Comparison of ENCODE assay signal across 11 mouse cellular contexts in the genomic region with DNA sequence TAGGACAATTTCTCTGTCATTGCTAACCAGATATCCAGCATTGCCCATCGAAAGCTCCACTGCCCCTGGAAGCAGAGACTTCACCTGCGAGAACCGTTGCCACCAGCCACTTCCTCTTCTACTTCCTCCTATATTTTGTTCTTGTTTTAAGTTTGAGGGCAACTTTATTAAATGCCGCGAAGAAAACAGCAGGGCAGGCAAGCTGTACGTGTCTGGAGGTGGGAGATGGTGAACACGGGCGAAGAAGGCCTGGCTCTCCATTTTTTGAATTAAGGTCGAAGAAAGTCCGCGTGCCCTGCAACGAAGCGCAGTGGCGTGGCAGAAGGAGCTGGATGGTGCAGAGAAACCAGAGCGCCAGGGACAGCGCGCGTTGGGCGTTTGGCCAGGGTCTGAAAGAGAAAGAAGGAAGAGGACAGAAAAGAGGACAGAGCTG. TPM values are rescaled to one million over a fixed set of nuclear protein-coding genes. Genes with fewer than 3 reads are reported as not detected.
A peak's percentile ranks its signal among the peaks of the same experiment; 100 is the strongest.
DNase-seq lines count a peak whose midpoint lies in the region; ATAC-seq and TF ChIP-seq lines count a peak whose summit lies in the region.
"Had no signal": no experiment of that assay in that cellular context is flagged by ENCODE, and none has a peak within 500 bp of the region (broad histone marks: within the 10 kb centered on the region; RNA-seq: fewer than 3 reads in every experiment).

No protein-coding gene starts in this region.

- no peak for ATAC-seq in heart, postnatal 0 days (ENCODE audit: insufficient read depth, low read depth)
- ATAC-seq in hindbrain, embryonic 14.5 days (ENCODE audit: low FRiP score), result no peak

- H3K4me1 ChIP-seq in heart, postnatal 0 days (ENCODE audit: control insufficient read depth, insufficient read depth), result no peaks in the 10 kb centered on the region
- H3K4me1 ChIP-seq in CH12.LX (ENCODE audit: control insufficient read depth in 1 of 2, insufficient read depth in 2 of 2), result peaks cover 31 to 64% of the 10 kb centered on the region in 2 experiments
- H3K4me1 ChIP-seq in spleen, adult 2 months (ENCODE audit: control insufficient read depth, insufficient read depth, insufficient read length), result peaks cover 20% of the 10 kb centered on the region; the same call in 1 of the 2 replicates
- 0 out of 2 replicates have a peak, but pooled peaks cover 5% of the 10 kb centered on the region for H3K4me1 ChIP-seq in hindbrain, embryonic 14.5 days (replicated peaks; ENCODE audit: control insufficient read depth, insufficient read depth, low read length)
- H3K4me1 ChIP-seq: hindbrain, embryonic 15.5 days had no signal

- intact Hi-C loops in heart, postnatal 14 days (cut with DNase I), result no loop called here

- no peaks in the 10 kb centered on the region for H3K9me3 ChIP-seq in heart, postnatal 0 days (replicated peaks; ENCODE audit: control insufficient read depth, low read length)
- peaks cover 3% of the 10 kb centered on the region for H3K9me3 ChIP-seq in CH12.LX (replicated peaks; ENCODE audit: low read length)
- no peaks in the 10 kb centered on the region for H3K9me3 ChIP-seq in hindbrain, embryonic 14.5 days (ENCODE audit: control insufficient read depth, low read length)
- H3K9me3 ChIP-seq: hindbrain, embryonic 15.5 days had no signal

- no peak for TF ChIP-seq EP300 in heart, postnatal 0 days (IDR thresholded peaks at IDR 0.05; ENCODE audit: low read depth)
- TF ChIP-seq EP300 in CH12.LX (IDR thresholded peaks at IDR 0.05; ENCODE audit: low read length), result peak; percentile 53; the same call in 1 of the 2 replicates

- no peaks in the 10 kb centered on the region for H3K36me3 ChIP-seq in heart, postnatal 0 days (replicated peaks; ENCODE audit: control insufficient read depth, insufficient read depth, low read length)
- no peaks in the 10 kb centered on the region for H3K36me3 ChIP-seq in CH12.LX (replicated peaks in 1 of 2; ENCODE audit: control insufficient read depth in 1 of 2, insufficient read depth in 1 of 2, low read length in 1 of 2)
- no peaks in the 10 kb centered on the region for H3K36me3 ChIP-seq in spleen, adult 2 months (ENCODE audit: control insufficient read depth, insufficient read depth, low read length)
- H3K36me3 ChIP-seq in hindbrain, embryonic 14.5 days (replicated peaks; ENCODE audit: control insufficient read depth, insufficient read depth), result no peaks in the 10 kb centered on the region
- H3K36me3 ChIP-seq: hindbrain, embryonic 15.5 days had no signal

- H3K4me2 ChIP-seq in heart, postnatal 0 days (ENCODE audit: low read depth, low read length), result peak overlapping the region; percentile 20; the same call in 1 of the 2 replicates
- H3K4me2 ChIP-seq in CH12.LX (ENCODE audit: insufficient read depth, low read depth, poor library complexity, severe bottlenecking), result peak overlapping the region; percentile 82
- no peak overlapping the region for H3K4me2 ChIP-seq in hindbrain, embryonic 14.5 days (replicated peaks)
- H3K4me2 ChIP-seq: hindbrain, embryonic 15.5 days had no signal

- TF ChIP-seq RAD21 in CH12.LX (IDR thresholded peaks at IDR 0.05; ENCODE audit: low read depth, low read length), result no peak

- WGBS in heart, postnatal 0 days, result 77% methylated on average over 19 of the region's 19 CpGs
- WGBS in spleen, adult 2 months, result 8% methylated on average over 19 of the region's 19 CpGs
- WGBS in hindbrain, embryonic 14.5 days, result 89% methylated on average over 19 of the region's 19 CpGs

- dilution Hi-C loops in CH12.LX (cut with MboI; ENCODE audit: extremely low pct_ligation_motif_present, extremely low pct_unique_long_range_greater_than_20kb, low sequenced_read_pairs), result no loop called here

- peak overlapping the region; percentile 9; the same call in 1 of the 2 replicates for H3K27ac ChIP-seq in heart, postnatal 0 days (ENCODE audit: low read depth)
- H3K27ac ChIP-seq in CH12.LX (ENCODE audit: insufficient read depth, low read depth), result peak overlapping the region; percentile 95
- peak overlapping the region; percentile 91 for H3K27ac ChIP-seq in spleen, adult 2 months (ENCODE audit: insufficient read depth, low read length)
- no peak overlapping the region for H3K27ac ChIP-seq in hindbrain, embryonic 14.5 days
- H3K27ac ChIP-seq: hindbrain, embryonic 15.5 days had no signal

- DNase-seq in heart, postnatal 0 days (ENCODE audit: low spot score), result no peak
- DNase-seq in heart, postnatal 14 days, result no peak
- no peak for DNase-seq in CH12.LX (ENCODE audit: extremely low read depth)
- DNase-seq in induced T-regulatory cell, adult 2 months (ENCODE audit: low read depth), result peak; percentile 68
- DNase-seq in spleen, adult 2 months (ENCODE audit: low read depth in 1 of 2, low spot score in 2 of 2), result peak; percentile 25 to 49
- DNase-seq in cerebellum, adult 9-11 months, result no peak
- DNase-seq in hindbrain, embryonic 14.5 days (ENCODE audit: low spot score), result no peak
- no peak for DNase-seq in kidney, adult 18-20 months
- DNase-seq: adrenal gland, postnatal 25 days; gastrocnemius, postnatal 14 days had no signal

- H3K9ac ChIP-seq in heart, postnatal 0 days (replicated peaks; ENCODE audit: low read depth, low read length), result no peak overlapping the region
- H3K9ac ChIP-seq in CH12.LX (ENCODE audit: insufficient read depth, low read depth), result peak overlapping the region; percentile 14
- no peak overlapping the region for H3K9ac ChIP-seq in hindbrain, embryonic 14.5 days
- H3K9ac ChIP-seq: hindbrain, embryonic 15.5 days had no signal

- no peaks in the 10 kb centered on the region for H3K27me3 ChIP-seq in heart, postnatal 0 days (ENCODE audit: control insufficient read depth, insufficient read depth, low read length)
- H3K27me3 ChIP-seq in CH12.LX (replicated peaks), result no peaks in the 10 kb centered on the region
- H3K27me3 ChIP-seq in spleen, adult 2 months (ENCODE audit: control insufficient read depth, insufficient read depth, low read length), result no peaks in the 10 kb centered on the region
- H3K27me3 ChIP-seq in hindbrain, embryonic 14.5 days (ENCODE audit: control insufficient read depth, insufficient read depth, low read length), result no peaks in the 10 kb centered on the region
- H3K27me3 ChIP-seq: hindbrain, embryonic 15.5 days had no signal

- no peak for TF ChIP-seq POLR2A in CH12.LX (IDR thresholded peaks at IDR 0.05; ENCODE audit: low read depth, low read length)
- TF ChIP-seq POLR2A in spleen, adult 2 months (IDR thresholded peaks at IDR 0.05; ENCODE audit: low read depth, low read length), result peak; percentile 11; the same call in 1 of the 2 replicates

- TF ChIP-seq CTCF in heart, postnatal 0 days (IDR thresholded peaks at IDR 0.05; ENCODE audit: low read depth), result no peak
- TF ChIP-seq CTCF in CH12.LX (conservative IDR thresholded peaks at IDR 0.05 in 1 of 2, IDR thresholded peaks at IDR 0.05 in 1 of 2; ENCODE audit: low read depth in 2 of 2, low read length in 2 of 2), result no peak
- TF ChIP-seq CTCF in spleen, adult 2 months (IDR thresholded peaks at IDR 0.05; ENCODE audit: extremely low read depth, insufficient read depth, insufficient read length, insufficient replicate concordance), result no peak

- H3K79me2 ChIP-seq in CH12.LX (replicated peaks; ENCODE audit: control insufficient read depth, extremely low read depth, insufficient read depth, poor library complexity, severe bottlenecking), result no peaks in the 10 kb centered on the region

- in situ Hi-C loops in CH12.LX (cut with MboI; ENCODE audit: low pct_ligation_motif_present, low pct_unique_long_range_greater_than_20kb, low sequenced_read_pairs), result no loop called here

- H3K4me3 ChIP-seq in heart, postnatal 0 days (ENCODE audit: low read depth, low read length), result no peak overlapping the region
- H3K4me3 ChIP-seq in CH12.LX (replicated peaks in 1 of 3; ENCODE audit: low read depth in 2 of 3, low read length in 2 of 3, poor library complexity in 1 of 3), result peak overlapping the region in 1 of 3 experiments; percentile 23
- peak overlapping the region; percentile 59 for H3K4me3 ChIP-seq in spleen, adult 2 months (ENCODE audit: extremely low read depth, insufficient read depth, insufficient read length)
- H3K4me3 ChIP-seq in hindbrain, embryonic 14.5 days (replicated peaks; ENCODE audit: low read length), result no peak overlapping the region
- H3K4me3 ChIP-seq: hindbrain, embryonic 15.5 days had no signal

RNA-seq across cellular contexts. Expression of gene Eloa, which starts 6.6 kb away (rescaled TPM):
- total RNA-seq in heart, postnatal 0 days (2014; rRNA removed; ENCODE audit: low replicate concordance), result 24.8 and 28.2 TPM in 2 replicates
- 20.5 and 21.0 TPM in 2 replicates for polyA plus RNA-seq in heart, postnatal 0 days (2015; fragmentation: Nextera tagmentation; extraction: Ambion mirVana)
- total RNA-seq in heart, postnatal 14 days (2021), result 10 to 100 TPM; 29.9 to 31.2 TPM
- total RNA-seq in CH12.LX (2012; rRNA removed) (45.8 and 52.2 TPM in 2 replicates), CH12.LX (2014; rRNA removed) (64.9 and 66.0 TPM in 2 replicates)
- polyA plus RNA-seq in CH12.LX (2012; ENCODE audit: insufficient read length, low read depth), result 61.6 and 66.2 TPM in 2 replicates
- 6.6 and 8.6 TPM in 2 replicates for polyA plus RNA-seq in spleen, adult 2 months (2012; rRNA removed)
- 31.1 and 33.3 TPM in 2 replicates for polyA plus RNA-seq in hindbrain, embryonic 14.5 days (2014; fragmentation: Nextera tagmentation; extraction: Ambion mirVana)

RNA-seq across cellular contexts. Expression of gene Rpl11, which starts 25.1 kb away (rescaled TPM):
- total RNA-seq in heart, postnatal 0 days (2014; rRNA removed; ENCODE audit: low replicate concordance), result 881 and 949 TPM in 2 replicates
- polyA plus RNA-seq in heart, postnatal 0 days (2015; fragmentation: Nextera tagmentation; extraction: Ambion mirVana), result 229 and 242 TPM in 2 replicates
- total RNA-seq in heart, postnatal 14 days (2021), result 100 to 1,000 TPM; 257 to 279 TPM
- 2,513 and 2,636 TPM in 2 replicates for total RNA-seq in CH12.LX (2012; rRNA removed)
- 1,648 and 1,661 TPM in 2 replicates for total RNA-seq in CH12.LX (2014; rRNA removed)
- 1,170 and 1,488 TPM in 2 replicates for polyA plus RNA-seq in CH12.LX (2012; ENCODE audit: insufficient read length, low read depth)
- 259 and 289 TPM in 2 replicates for polyA plus RNA-seq in spleen, adult 2 months (2012; rRNA removed)
- 264 and 303 TPM in 2 replicates for polyA plus RNA-seq in hindbrain, embryonic 14.5 days (2014; fragmentation: Nextera tagmentation; extraction: Ambion mirVana)

RNA-seq across cellular contexts. Expression of gene Pithd1, which starts 41.1 kb away (rescaled TPM):
- 24.4 and 35.7 TPM in 2 replicates for total RNA-seq in heart, postnatal 0 days (2014; rRNA removed; ENCODE audit: low replicate concordance)
- polyA plus RNA-seq in heart, postnatal 0 days (2015; fragmentation: Nextera tagmentation; extraction: Ambion mirVana), result 29.5 and 30.7 TPM in 2 replicates
- 10 to 100 TPM; 17.0 to 19.4 TPM for total RNA-seq in heart, postnatal 14 days (2021)
- 53.2 and 65.4 TPM in 2 replicates for total RNA-seq in CH12.LX (2012; rRNA removed)
- 87.5 and 93.2 TPM in 2 replicates for total RNA-seq in CH12.LX (2014; rRNA removed)
- 53.2 and 67.1 TPM in 2 replicates for polyA plus RNA-seq in CH12.LX (2012; ENCODE audit: insufficient read length, low read depth)
- polyA plus RNA-seq in spleen, adult 2 months (2012; rRNA removed), result 31.0 and 48.2 TPM in 2 replicates
- 60.7 and 65.5 TPM in 2 replicates for polyA plus RNA-seq in hindbrain, embryonic 14.5 days (2014; fragmentation: Nextera tagmentation; extraction: Ambion mirVana)

RNA-seq across cellular contexts. Expression of gene Lypla2, which starts 55.7 kb away (rescaled TPM):
- total RNA-seq in heart, postnatal 0 days (2014; rRNA removed; ENCODE audit: low replicate concordance), result 53.0 and 58.4 TPM in 2 replicates
- 63.3 and 66.8 TPM in 2 replicates for polyA plus RNA-seq in heart, postnatal 0 days (2015; fragmentation: Nextera tagmentation; extraction: Ambion mirVana)
- total RNA-seq in heart, postnatal 14 days (2021), result 10 to 100 TPM; 37.5 to 37.8 TPM
- total RNA-seq in CH12.LX (2012; rRNA removed) (54.0 and 54.9 TPM in 2 replicates), CH12.LX (2014; rRNA removed) (55.9 and 57.2 TPM in 2 replicates)
- polyA plus RNA-seq in CH12.LX (2012; ENCODE audit: insufficient read length, low read depth), result 91.8 and 96.5 TPM in 2 replicates
- polyA plus RNA-seq in spleen, adult 2 months (2012; rRNA removed), result 115 and 178 TPM in 2 replicates
- 183 and 191 TPM in 2 replicates for polyA plus RNA-seq in hindbrain, embryonic 14.5 days (2014; fragmentation: Nextera tagmentation; extraction: Ambion mirVana)

Comparison
In these comparisons a context has a peak if more than half of its experiments do, and no peak if none do; other contexts are left out.
1. DNase-seq: peak in induced T-regulatory cell, adult 2 months (single experiment) and spleen, adult 2 months (2 of 2); none in heart, postnatal 0 days (single experiment), heart, postnatal 14 days (0 of 2), CH12.LX (single experiment), cerebellum, adult 9-11 months (single experiment), hindbrain, embryonic 14.5 days (single experiment) and kidney, adult 18-20 months (single experiment).